In the genomic region with DNA sequence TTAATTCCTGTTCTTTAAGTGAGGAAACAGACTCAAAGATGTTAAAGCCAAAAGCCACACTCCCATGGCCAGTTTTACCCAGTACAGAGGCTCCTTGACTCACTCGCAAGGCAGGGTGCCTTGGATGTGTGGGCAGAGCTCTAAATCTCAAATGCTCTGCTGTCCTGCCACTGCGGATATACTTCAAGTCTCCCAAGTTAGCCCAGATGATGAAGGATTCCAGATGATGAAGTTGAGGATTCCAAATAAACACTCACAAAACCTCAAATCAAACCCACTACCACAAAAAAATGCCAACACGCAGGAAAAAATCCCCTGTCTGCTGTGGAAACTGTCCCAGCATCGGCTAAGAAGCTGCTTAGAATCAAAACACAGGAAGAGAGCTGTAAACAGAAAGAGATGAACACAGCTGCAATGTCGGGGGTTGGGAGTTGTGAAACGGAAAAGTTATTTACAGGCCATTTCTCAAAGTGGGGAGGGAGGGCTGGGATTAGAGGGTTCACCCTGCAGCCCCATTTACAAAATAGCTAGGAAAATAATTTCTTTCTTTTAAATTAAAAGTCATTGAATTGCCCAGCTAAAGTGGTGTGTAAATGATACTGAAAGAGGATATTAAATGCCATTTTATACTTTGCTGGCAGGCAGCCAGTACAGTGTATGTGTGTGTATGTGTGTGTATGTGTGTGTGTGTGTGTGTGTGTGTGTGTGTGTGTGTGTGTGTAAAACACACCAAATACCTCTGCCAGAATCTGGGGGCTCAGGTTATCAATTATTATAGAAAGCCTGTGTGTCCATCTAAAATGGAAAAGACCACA, we compare ENCODE assay signal across 11 mouse cellular contexts.
DNase-seq lines count a peak whose midpoint lies in the region; ATAC-seq and TF ChIP-seq lines count a peak whose summit lies in the region.
"Had no signal": no experiment of that assay in that cellular context is flagged by ENCODE, and none has a peak within 500 bp of the region (broad histone marks: within the 10 kb centered on the region; RNA-seq: fewer than 3 reads in every experiment).

No protein-coding gene starts in this region.

- no peak for ATAC-seq in heart, postnatal 0 days (ENCODE audit: insufficient read depth, low read depth)
- ATAC-seq in intestine, embryonic 15.5 days: no peak

- whole genome bisulfite sequencing in heart, postnatal 0 days: 29% methylated on average over 6 of the region's 6 CpGs
- WGBS in intestine, embryonic 15.5 days: 40% methylated on average over 6 of the region's 6 CpGs

- TF ChIP-seq EP300 in heart, postnatal 0 days (IDR thresholded peaks at IDR 0.05; ENCODE audit: low read depth): no peak

- TF ChIP-seq CTCF in heart, postnatal 0 days (IDR thresholded peaks at IDR 0.05; ENCODE audit: low read depth): no peak

- no peak for DNase-seq in heart, postnatal 0 days (ENCODE audit: low spot score)
- no peak for DNase-seq in heart, postnatal 36 days
- DNase-seq in CD4-positive, CD25-positive, alpha-beta regulatory T cell, adult 2 months (ENCODE audit: low read depth, low spot score): peak; percentile 44
- DNase-seq in naive thymus-derived CD4-positive, alpha-beta T cell, adult 2 months (ENCODE audit: low read depth): peak; percentile 67
- DNase-seq in cerebellum, adult 11 months: no peak
- no peak for DNase-seq in adrenal gland, adult 8-10 months
- DNase-seq in adrenal gland, adult (ENCODE audit: inconsistent age in 2 of 2, low spot score in 1 of 2): no peak
- DNase-seq: cerebellum, adult 8-10 months had no signal

- intact Hi-C loops in heart, postnatal 36 days (cut with DNase I): no loop called here

- no peaks in the 10 kb centered on the region for H3K36me3 ChIP-seq in heart, postnatal 0 days (replicated peaks; ENCODE audit: control insufficient read depth, insufficient read depth, low read length)
- H3K36me3 ChIP-seq in intestine, embryonic 15.5 days: no peaks in the 10 kb centered on the region
- H3K36me3 ChIP-seq: heart, embryonic 13.5 days had no signal

- no peaks in the 10 kb centered on the region for H3K27me3 ChIP-seq in heart, postnatal 0 days (ENCODE audit: control insufficient read depth, insufficient read depth, low read length)
- no peaks in the 10 kb centered on the region for H3K27me3 ChIP-seq in intestine, embryonic 15.5 days (replicated peaks)
- H3K27me3 ChIP-seq: heart, embryonic 13.5 days had no signal

- H3K27ac ChIP-seq in heart, postnatal 0 days (ENCODE audit: low read depth): peak overlapping the region; percentile 62; the same call in 1 of the 2 replicates
- H3K27ac ChIP-seq in intestine, embryonic 15.5 days: peak overlapping the region; percentile 71
- H3K27ac ChIP-seq: heart, embryonic 13.5 days had no signal

- H3K9me3 ChIP-seq in heart, postnatal 0 days (replicated peaks; ENCODE audit: control insufficient read depth, low read length): no peaks in the 10 kb centered on the region
- no peaks in the 10 kb centered on the region for H3K9me3 ChIP-seq in intestine, embryonic 15.5 days
- H3K9me3 ChIP-seq: heart, embryonic 13.5 days; megakaryocyte, embryonic 14.5 days had no signal

- H3K4me1 ChIP-seq in heart, postnatal 0 days (ENCODE audit: control insufficient read depth, insufficient read depth): no peaks in the 10 kb centered on the region; the same call in 1 of the 2 replicates
- peaks cover 18% of the 10 kb centered on the region for H3K4me1 ChIP-seq in intestine, embryonic 15.5 days (replicated peaks)

- H3K4me3 ChIP-seq in heart, postnatal 0 days (ENCODE audit: low read depth, low read length): no peak overlapping the region
- no peak overlapping the region for H3K4me3 ChIP-seq in intestine, embryonic 15.5 days (replicated peaks)
- H3K4me3 ChIP-seq: heart, embryonic 13.5 days; megakaryocyte, embryonic 14.5 days had no signal

- peak overlapping the region; percentile 20; the same call in 1 of the 2 replicates for H3K4me2 ChIP-seq in heart, postnatal 0 days (ENCODE audit: low read depth, low read length)
- no peak overlapping the region for H3K4me2 ChIP-seq in intestine, embryonic 15.5 days (replicated peaks)
- H3K4me2 ChIP-seq: heart, embryonic 13.5 days had no signal

- no peak overlapping the region for H3K9ac ChIP-seq in heart, postnatal 0 days (replicated peaks; ENCODE audit: low read depth, low read length)
- no peak overlapping the region for H3K9ac ChIP-seq in intestine, embryonic 15.5 days
- H3K9ac ChIP-seq: heart, embryonic 13.5 days had no signal

Comparison
In these comparisons a context has a peak if more than half of its experiments do, and no peak if none do; other contexts are left out.
1. DNase-seq: peak in CD4-positive, CD25-positive, alpha-beta regulatory T cell, adult 2 months (single experiment) and naive thymus-derived CD4-positive, alpha-beta T cell, adult 2 months (single experiment); none in heart, postnatal 0 days (single experiment), heart, postnatal 36 days (0 of 2), cerebellum, adult 11 months (single experiment), adrenal gland, adult 8-10 months (single experiment) and adrenal gland, adult (0 of 2).